Mouse (Mus musculus): ENCODE data around the gene She.
"Not testable (repeated sequence)": the region's sequence is repeated elsewhere in the genome, so short reads cannot be mapped to it uniquely, and the experiment has no call there.

Gene She

GRCm38 (mm10) chr3:89818605-89819004 lies 12.6 kb upstream of the She start:
- no peak for DNase-seq

- no peak for DNase-seq
Observed at GRCm38 (mm10) chr3:89819897-89820296, 11.3 kb upstream of the She start.

- no peak for DNase-seq
Observed at GRCm38 (mm10) chr3:89820311-89821095, 10.7 kb upstream of the She start.

- DNase-seq = no peak
Observed at GRCm38 (mm10) chr3:89821096-89821513, 10.1 kb upstream of the She start.

GRCm38 (mm10) chr3:89821548-89822480 lies 9.4 kb upstream of the She start:
- no peak for DNase-seq

- no peak for DNase-seq
Observed at GRCm38 (mm10) chr3:89823594-89823993, 7.6 kb upstream of the She start.

- no peak for DNase-seq
Observed at GRCm38 (mm10) chr3:89826295-89826694, 4.9 kb upstream of the She start.

- DNase-seq = peak; percentile 41 to 63
Observed at GRCm38 (mm10) chr3:89835362-89835761, 4.2 kb downstream of the She start.

- DNase-seq = peak; percentile 76 to 78
Observed at GRCm38 (mm10) chr3:89842258-89842657, 11.1 kb downstream of the She start.

- peak; percentile 34 to 67 for DNase-seq
Observed at GRCm38 (mm10) chr3:89843148-89843547, 12.0 kb downstream of the She start.

GRCm38 (mm10) chr3:89845814-89846213 lies 14.6 kb downstream of the She start:
- DNase-seq = no peak

- DNase-seq = no peak
Observed at GRCm38 (mm10) chr3:89847126-89847525, 16.0 kb downstream of the She start.

GRCm38 (mm10) chr3:89847596-89847995 lies 16.4 kb downstream of the She start:
- peak; percentile 61 to 73 for DNase-seq

- no peak for DNase-seq
Observed at GRCm38 (mm10) chr3:89848083-89848482, 16.9 kb downstream of the She start.

- DNase-seq = peak; percentile 40 to 69
Observed at GRCm38 (mm10) chr3:89853752-89854151, 22.6 kb downstream of the She start.

- peak; percentile 46 to 60 for DNase-seq
Observed at GRCm38 (mm10) chr3:89857353-89857752, 26.2 kb downstream of the She start.

- no peak for DNase-seq
Observed at GRCm38 (mm10) chr3:89858123-89858522, 27.0 kb downstream of the She start.

- DNase-seq = no peak
Observed at GRCm38 (mm10) chr3:89858888-89859287, 27.7 kb downstream of the She start.

- no peak for DNase-seq
Observed at GRCm38 (mm10) chr3:89859936-89860335, 28.8 kb downstream of the She start.

- no peak for DNase-seq
Observed at GRCm38 (mm10) chr3:89860343-89860742, 29.2 kb downstream of the She start.

GRCm38 (mm10) chr3:89861070-89861469 lies 29.9 kb downstream of the She start:
- DNase-seq = peak; percentile 54 to 63

- no peak for DNase-seq
Observed at GRCm38 (mm10) chr3:89862182-89862761, 31.1 kb downstream of the She start.

GRCm38 (mm10) chr3:89863276-89863675 lies 32.1 kb downstream of the She start:
- DNase-seq = not testable (repeated sequence)

Measured in kidney, postnatal 4 days (tissue).